Mouse (Mus musculus) gastrocnemius, adult 18-20 months (tissue): ENCODE results near the gene Spata16. TPM values are rescaled to one million over a fixed set of nuclear protein-coding genes. Genes with fewer than 3 reads are reported as not detected.

ENCODE experiments used
- DNase-seq: peaks from one replicate; pipeline ENCODE4 v3.0.0; 2021; ENCODE audit warnings: low spot score
- total RNA-seq, 2 experiments: library from RNA; stranded (reverse); gene quantifications; 2 replicates each; pipeline ENCODE4 v1.2.3; 2021

The Spata16 gene
- total RNA-seq, 2 experiments from 2014 or later, result not detected

DNA sequence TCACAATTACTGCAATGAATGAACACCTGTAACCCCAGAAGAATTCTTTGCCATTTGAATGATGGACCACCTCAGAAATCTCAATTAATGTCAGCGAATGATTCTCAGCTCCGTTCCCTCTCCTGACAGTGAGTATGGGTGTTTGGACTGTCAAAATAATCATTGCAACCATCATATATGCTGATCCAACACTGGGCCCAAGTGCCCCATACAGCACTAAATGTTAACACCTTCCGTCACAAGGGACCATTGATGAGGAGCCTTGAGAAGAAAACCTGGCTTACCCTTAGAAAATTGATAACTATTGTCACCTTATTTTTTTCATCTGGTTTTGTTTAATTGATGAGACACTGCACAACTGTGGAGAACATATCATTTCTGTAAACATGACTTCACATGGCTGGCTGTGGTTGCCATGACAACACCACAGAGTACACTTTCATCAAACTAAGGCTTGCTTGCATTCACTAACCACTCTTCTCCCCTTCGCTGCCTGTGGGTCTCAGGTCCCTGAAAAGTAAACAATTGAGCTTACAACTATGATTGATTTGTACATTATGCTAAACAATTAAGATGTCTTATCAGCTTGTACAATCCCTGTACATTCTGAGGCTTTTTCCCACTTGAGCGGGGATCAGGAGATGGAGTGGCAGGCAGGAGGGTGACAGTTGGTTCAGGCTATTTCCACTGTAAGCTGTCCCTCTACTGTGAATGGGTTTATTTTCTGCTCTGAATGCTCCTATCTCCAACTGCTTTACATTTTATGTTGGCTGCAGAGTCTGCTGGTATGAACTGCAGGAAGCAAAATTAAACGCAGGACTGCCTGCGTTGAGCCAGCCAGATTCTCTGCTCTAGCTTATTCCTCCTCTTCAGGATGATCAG, 189.8 kb downstream of the Spata16 start:
- DNase-seq, result no peak

- DNase-seq, result no peak
Measured at GRCm38 (mm10) chr3:26832954-26833353, 195.5 kb downstream of the Spata16 start.

DNA sequence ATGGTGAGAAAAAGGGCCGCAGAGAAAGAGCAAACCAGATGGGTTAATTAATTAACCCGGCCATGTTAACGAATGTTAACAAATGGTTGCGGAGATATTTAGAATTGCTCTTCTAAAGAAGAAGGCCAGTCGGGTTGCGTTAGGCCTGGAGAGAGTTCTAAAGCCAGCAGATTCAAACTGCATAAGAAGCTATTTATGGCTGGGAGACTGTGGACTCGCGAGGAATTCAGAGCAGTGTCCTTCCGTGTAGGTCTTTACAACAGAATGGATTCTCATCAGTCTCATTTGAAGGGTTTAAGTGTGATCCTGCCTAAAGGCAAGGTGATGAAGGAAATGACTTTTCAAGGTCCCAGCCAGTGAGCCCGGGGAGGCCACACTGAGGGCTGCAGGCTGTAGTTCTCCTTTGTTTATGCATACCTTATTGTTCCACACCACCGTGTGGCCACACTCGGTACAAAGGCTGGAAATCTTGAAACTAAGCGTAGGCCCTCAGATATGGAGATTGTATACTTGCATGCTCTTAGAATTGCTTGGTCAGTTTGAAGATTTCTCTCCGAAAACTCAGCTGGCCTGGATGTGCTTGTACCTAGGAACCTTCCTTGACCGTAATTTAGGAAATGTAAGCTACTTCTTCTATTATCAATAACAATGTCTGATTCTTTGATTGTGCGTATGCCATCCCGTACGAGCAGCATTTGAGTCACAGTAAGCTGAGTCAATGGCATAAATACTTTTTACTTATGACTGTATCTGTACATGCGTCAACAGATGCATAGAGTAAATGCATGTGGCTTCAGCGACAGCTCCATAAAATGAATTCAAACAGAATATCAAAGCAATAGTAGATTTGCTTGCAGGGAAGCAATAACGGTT, 197.0 kb downstream of the Spata16 start:
- DNase-seq, result no peak

- DNase-seq, result no peak
Measured at GRCm38 (mm10) chr3:26835051-26835755, 197.8 kb downstream of the Spata16 start.

- no peak for DNase-seq
Measured at GRCm38 (mm10) chr3:26845041-26845440, 207.6 kb downstream of the Spata16 start.

- no peak for DNase-seq
Measured at GRCm38 (mm10) chr3:26847935-26848334, 210.5 kb downstream of the Spata16 start.

- no peak for DNase-seq
Measured at GRCm38 (mm10) chr3:26850207-26850606, 212.8 kb downstream of the Spata16 start.

DNA sequence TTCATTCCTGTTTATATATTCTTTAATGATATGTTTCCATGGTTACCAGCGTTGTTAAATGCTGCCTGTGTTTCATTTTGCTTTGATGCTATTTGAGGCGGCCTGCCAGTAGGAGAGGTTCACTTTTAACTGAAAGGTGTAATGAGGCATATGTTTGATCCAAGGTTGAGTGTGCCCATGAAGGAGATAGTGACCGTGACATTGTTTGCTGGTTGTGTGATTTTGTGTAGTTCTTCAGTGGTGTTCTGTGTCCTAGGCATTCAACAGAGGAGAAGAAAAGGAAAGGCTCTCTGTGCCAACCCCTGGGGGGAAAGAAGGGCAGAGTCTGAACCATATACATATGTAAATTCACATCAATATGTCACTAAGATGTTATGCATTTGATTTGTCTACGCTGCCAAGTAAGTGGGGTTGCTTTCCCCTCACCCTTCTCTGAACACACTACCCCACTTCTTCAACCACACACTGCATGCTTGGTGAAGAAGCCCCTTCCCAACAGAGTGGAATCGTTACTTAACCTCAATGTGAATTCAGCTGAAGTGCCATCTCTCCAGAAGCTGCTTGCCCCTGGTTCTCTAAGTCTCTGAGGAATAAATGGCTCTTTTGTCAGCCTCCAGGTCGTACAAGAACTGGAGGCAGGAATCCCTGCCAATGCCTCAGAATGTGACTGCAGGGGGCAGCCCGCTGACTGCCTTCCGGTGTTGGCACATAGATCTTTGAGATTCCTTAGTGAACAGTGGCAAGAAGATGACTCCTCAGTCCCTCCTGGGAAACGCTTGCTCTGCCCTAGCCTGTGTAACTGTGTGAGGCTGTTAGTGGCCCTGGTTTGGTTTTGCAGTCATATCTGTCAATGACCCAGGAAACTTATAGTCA, 213.5 kb downstream of the Spata16 start:
- no peak for DNase-seq

DNA sequence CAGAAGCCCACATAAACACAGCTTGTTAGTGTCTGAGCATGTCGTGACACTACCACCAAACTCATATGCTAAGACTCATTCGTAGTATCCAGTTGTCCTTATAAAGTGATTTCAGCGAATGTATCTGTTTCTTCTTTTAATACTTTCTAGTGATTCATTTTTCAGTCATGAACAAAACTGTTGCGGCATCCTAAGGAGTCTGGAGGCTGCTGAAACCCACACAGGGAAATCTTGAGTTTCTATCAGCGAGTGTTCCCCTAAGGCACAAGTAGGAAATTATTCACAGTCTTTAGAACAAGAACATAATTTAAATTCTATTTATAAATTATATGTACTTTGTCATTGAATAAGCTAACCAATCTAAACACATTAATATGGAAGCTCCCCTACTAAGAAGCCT, 216.1 kb downstream of the Spata16 start:
- DNase-seq, result no peak

DNA sequence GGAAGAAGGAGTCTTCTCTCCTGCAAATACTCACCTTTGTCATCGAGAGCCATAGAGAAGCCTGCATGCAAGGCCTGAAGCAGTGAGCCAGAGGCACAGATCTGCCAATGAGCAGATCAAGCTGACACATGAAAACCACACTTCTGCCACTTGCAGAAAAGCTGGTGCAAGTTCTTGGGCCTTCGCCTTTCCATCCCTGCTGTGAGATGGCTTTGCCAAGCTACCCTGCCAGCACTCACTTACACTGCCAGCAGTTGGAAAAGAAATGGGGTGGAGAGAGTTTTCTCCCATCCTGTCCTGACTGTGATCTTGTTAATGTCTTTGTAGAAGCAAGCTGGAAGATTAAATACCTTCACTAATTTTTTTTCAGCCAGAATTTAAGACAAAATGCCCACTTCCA, 237.3 kb downstream of the Spata16 start:
- no peak for DNase-seq

DNA sequence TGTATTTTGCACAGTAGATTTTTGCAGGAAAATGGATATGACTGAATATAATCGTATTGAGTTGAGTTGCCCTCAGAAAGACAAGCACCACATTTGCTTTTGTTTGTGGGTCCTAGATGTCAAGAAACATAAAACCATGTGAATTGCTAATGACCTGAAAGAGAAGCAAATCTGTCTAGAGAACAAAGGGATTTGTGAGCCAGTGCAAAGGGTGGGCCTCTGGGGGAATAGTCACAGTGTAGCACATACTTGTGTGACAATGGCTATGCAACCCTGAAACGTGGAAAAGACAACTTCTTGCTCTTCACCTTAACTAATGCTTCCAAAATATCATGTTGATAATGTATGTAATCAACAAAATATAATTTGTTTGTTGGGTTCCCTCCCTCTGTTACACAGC, 239.9 kb downstream of the Spata16 start:
- no peak for DNase-seq

- DNase-seq, result no peak
Measured at GRCm38 (mm10) chr3:26916607-26917006, 279.2 kb downstream of the Spata16 start.

DNA sequence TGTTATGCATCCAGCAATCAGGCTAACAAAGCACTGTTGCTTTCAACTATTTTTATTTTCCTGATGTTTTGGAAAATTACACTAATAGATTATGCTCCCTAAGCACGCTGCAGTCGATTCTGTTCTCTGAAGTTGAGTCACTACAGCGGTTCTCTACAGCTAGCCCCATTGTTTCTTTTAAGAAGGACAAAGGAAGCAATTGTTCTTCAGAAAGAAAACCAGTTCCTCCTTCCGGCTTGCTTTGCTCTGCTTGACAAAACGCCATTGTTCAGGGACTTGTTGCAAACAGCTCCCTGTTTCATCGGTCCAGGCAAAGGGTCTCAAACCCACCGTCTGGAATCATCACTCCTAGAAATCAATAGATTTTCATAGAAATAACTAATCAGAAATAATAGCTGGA, 283.6 kb downstream of the Spata16 start:
- DNase-seq, result no peak

DNA sequence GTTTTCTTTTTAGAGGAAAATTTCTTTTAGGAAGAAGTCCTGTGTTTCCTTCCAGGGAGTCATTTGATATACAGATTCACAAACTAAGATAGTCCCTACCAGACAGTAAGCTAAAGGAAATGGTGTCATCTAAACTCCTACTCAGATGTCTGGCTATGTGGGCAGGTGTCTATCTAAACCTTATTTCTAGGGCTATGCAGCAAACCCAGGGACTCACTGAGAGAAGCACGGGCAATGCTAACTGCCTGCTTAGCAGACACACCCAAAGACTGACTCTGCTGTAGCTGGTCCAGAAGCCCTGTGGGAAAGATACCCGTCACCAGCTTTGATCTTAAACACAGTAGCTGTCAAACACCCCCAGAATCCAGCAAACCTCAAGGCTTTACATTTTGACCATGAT, 284.2 kb downstream of the Spata16 start:
- no peak for DNase-seq

DNA sequence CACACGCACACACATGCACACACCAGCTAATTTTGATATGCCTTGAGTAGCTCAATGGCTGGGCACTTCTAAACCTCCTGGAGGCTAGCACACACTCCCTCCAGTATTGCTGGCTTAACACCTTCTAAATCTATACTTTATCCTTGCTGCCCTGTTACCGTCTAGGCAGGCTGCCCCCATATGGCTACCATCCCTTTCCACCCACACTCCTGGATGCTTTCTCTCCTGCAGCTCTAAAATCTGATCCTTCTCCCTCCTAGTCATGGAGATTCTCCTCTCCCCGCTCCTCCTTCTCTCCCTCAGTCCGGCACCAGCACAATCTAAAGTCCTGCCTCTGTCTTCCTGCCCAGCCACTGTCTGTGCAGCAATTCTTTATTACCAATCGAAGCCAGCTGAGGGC, 286.0 kb downstream of the Spata16 start:
- DNase-seq, result no peak

- DNase-seq, result no peak
Measured at GRCm38 (mm10) chr3:26924212-26924611, 286.8 kb downstream of the Spata16 start.

GRCm38 (mm10) chr3:26933079-26933478, 295.7 kb downstream of the Spata16 start:
- DNase-seq, result no peak

- no peak for DNase-seq
Measured at GRCm38 (mm10) chr3:26936897-26937590, 299.6 kb downstream of the Spata16 start.

DNA sequence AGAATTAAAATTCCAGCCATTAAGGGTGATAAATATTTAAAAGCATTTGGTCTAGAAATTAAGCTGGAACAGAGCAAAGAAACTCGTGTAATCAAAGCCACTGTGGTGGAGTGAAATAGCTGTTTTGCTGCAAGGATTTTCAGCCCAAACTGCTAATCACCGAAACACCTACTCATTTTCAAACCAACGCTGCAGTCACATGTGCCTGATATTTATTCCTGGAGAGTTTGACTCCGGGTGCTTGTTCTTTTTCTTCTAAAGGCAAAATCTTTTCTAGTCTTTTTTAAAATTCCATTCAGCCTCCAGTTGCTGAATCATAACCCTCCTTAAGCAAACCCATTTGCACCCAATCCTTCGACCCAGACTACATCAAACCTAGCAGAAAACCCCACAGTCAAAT, 329.4 kb downstream of the Spata16 start:
- no peak for DNase-seq

GRCm38 (mm10) chr3:26968852-26969513, 331.6 kb downstream of the Spata16 start:
- no peak for DNase-seq
